Mouse (Mus musculus): Measurements from ENCODE around the gene Tfeb.
A peak's percentile ranks its signal among the peaks of the same experiment; 100 is the strongest.

Gene Tfeb

GRCm38 (mm10) chr17:47738066-47738878, 1.4 kb downstream of the Tfeb start:
- TF ChIP-seq GATA4 (IDR thresholded peaks at IDR 0.05; ENCODE audit: insufficient replicate concordance, low read length) = no peak

GRCm38 (mm10) chr17:47738879-47739798, 2.3 kb downstream of the Tfeb start:
- TF ChIP-seq GATA4 (IDR thresholded peaks at IDR 0.05; ENCODE audit: insufficient replicate concordance, low read length) = no peak

- TF ChIP-seq GATA4 (IDR thresholded peaks at IDR 0.05; ENCODE audit: insufficient replicate concordance, low read length) = no peak
Measured at GRCm38 (mm10) chr17:47740186-47740585, 3.4 kb downstream of the Tfeb start.

GRCm38 (mm10) chr17:47742991-47743734, 6.3 kb downstream of the Tfeb start:
- peak; percentile 69; the same call in 1 of the 2 replicates for TF ChIP-seq GATA4 (IDR thresholded peaks at IDR 0.05; ENCODE audit: insufficient replicate concordance, low read length)

- TF ChIP-seq GATA4 (IDR thresholded peaks at IDR 0.05; ENCODE audit: insufficient replicate concordance, low read length) = no peak
Measured at GRCm38 (mm10) chr17:47744086-47744485, 7.3 kb downstream of the Tfeb start.

- TF ChIP-seq GATA4 (IDR thresholded peaks at IDR 0.05; ENCODE audit: insufficient replicate concordance, low read length) = no peak
Measured at GRCm38 (mm10) chr17:47744746-47745368, 8.0 kb downstream of the Tfeb start.

- no peak for TF ChIP-seq GATA4 (IDR thresholded peaks at IDR 0.05; ENCODE audit: insufficient replicate concordance, low read length)
Measured at GRCm38 (mm10) chr17:47748791-47749553, 12.1 kb downstream of the Tfeb start.

- TF ChIP-seq GATA4 (IDR thresholded peaks at IDR 0.05; ENCODE audit: insufficient replicate concordance, low read length) = no peak
Measured at GRCm38 (mm10) chr17:47749626-47750025, 12.8 kb downstream of the Tfeb start.

GRCm38 (mm10) chr17:47750101-47750500, 13.3 kb downstream of the Tfeb start:
- TF ChIP-seq GATA4 (IDR thresholded peaks at IDR 0.05; ENCODE audit: insufficient replicate concordance, low read length) = no peak

- no peak for TF ChIP-seq GATA4 (IDR thresholded peaks at IDR 0.05; ENCODE audit: insufficient replicate concordance, low read length)
Measured at GRCm38 (mm10) chr17:47751811-47752210, 15.0 kb downstream of the Tfeb start.

- TF ChIP-seq GATA4 (IDR thresholded peaks at IDR 0.05; ENCODE audit: insufficient replicate concordance, low read length) = no peak
Measured at GRCm38 (mm10) chr17:47753130-47753775, 16.4 kb downstream of the Tfeb start.

- TF ChIP-seq GATA4 (IDR thresholded peaks at IDR 0.05; ENCODE audit: insufficient replicate concordance, low read length) = no peak
Measured at GRCm38 (mm10) chr17:47754246-47754645, 17.4 kb downstream of the Tfeb start.

GRCm38 (mm10) chr17:47756366-47756765, 19.5 kb downstream of the Tfeb start:
- TF ChIP-seq GATA4 (IDR thresholded peaks at IDR 0.05; ENCODE audit: insufficient replicate concordance, low read length) = no peak

Measured in liver, adult (tissue).